Mouse (Mus musculus): Measurements from ENCODE around the gene Gcsam.

DNA sequence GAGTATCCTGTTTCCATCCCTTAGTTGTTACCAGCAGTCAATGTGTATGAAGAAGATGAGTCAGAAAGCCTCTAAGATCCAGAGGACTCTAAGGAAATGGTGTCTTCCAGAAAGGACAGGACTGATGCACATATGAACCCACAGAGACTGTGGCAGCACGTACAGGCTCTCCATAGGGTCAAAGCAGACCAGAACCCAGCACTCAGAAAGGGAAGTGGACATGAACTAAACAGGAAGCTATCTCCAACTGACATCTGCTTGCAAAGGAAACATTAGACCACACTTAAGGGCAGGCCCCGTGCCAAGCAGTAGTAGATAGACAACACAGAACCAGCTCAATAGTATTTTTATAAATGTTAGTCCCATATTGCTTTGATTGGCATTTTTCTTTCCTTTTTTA lies 56.0 kb downstream of the Gcsam start:
- TF ChIP-seq CTCF (IDR thresholded peaks at IDR 0.05; ENCODE audit: low read depth) (no peak), EP300 (IDR thresholded peaks at IDR 0.05; ENCODE audit: low read depth) (peak; percentile 35; the same call in 1 of the 2 replicates)
